Mouse (Mus musculus): ENCODE data around the gene Slc38a6. TPM values are rescaled to one million over a fixed set of nuclear protein-coding genes. Genes with fewer than 3 reads are reported as not detected.

Gene Slc38a6
- polyA plus RNA-seq, 1 experiment from 2014 or later = 8.0 TPM

GRCm38 (mm10) chr12:73269531-73269930 is 17.0 kb upstream of the Slc38a6 start:
- ATAC-seq (ENCODE audit: low FRiP score) (no peak), DNase-seq (ENCODE audit: low spot score, missing footprints) (no peak)
- 91% methylated on average over 3 of the region's 3 CpGs for WGBS
- H3K9me3 ChIP-seq (ENCODE audit: control insufficient read depth, low read length) = no peaks in the 10 kb centered on the region
- H3K4me2 ChIP-seq = no peak overlapping the region
- H3K27ac ChIP-seq (ENCODE audit: low read depth, low read length) = no peak overlapping the region
- no peaks in the 10 kb centered on the region for H3K27me3 ChIP-seq (ENCODE audit: control insufficient read depth, insufficient read depth, low read length)
- no peak overlapping the region for H3K9ac ChIP-seq (ENCODE audit: low read length)
- H3K4me1 ChIP-seq (ENCODE audit: control insufficient read depth, insufficient read depth, low read length) = no peaks in the 10 kb centered on the region
- no peak overlapping the region for H3K4me3 ChIP-seq (ENCODE audit: low read depth, low read length)
- H3K36me3 ChIP-seq (ENCODE audit: control insufficient read depth, insufficient read depth, low read length) = no peaks in the 10 kb centered on the region; the same call in 1 of the 2 replicates

- Histone ChIP-seq H3K9me3 (ENCODE audit: control insufficient read depth, low read length) (no peaks in the 10 kb centered on the region), H3K9ac (ENCODE audit: low read length) (no peak overlapping the region)
- WGBS = 92% methylated on average over 4 of the region's 4 CpGs
Observed at GRCm38 (mm10) chr12:73269933-73270332, 16.6 kb upstream of the Slc38a6 start.

GRCm38 (mm10) chr12:73274921-73275320 is 11.7 kb upstream of the Slc38a6 start:
- Histone ChIP-seq H3K9me3 (ENCODE audit: control insufficient read depth, low read length) (no peaks in the 10 kb centered on the region), H3K4me1 (ENCODE audit: control insufficient read depth, insufficient read depth, low read length) (no peaks in the 10 kb centered on the region), H3K4me3 (ENCODE audit: low read depth, low read length) (no peak overlapping the region), H3K36me3 (ENCODE audit: control insufficient read depth, insufficient read depth, low read length) (peaks cover 11% of the 10 kb centered on the region), H3K4me2 (no peak overlapping the region), H3K27ac (ENCODE audit: low read depth, low read length) (no peak overlapping the region), H3K27me3 (ENCODE audit: control insufficient read depth, insufficient read depth, low read length) (no peaks in the 10 kb centered on the region), H3K9ac (ENCODE audit: low read length) (no peak overlapping the region)
- 98% methylated on average over 3 of the region's 3 CpGs for WGBS
- DNase-seq (ENCODE audit: low spot score, missing footprints) = no peak
- ATAC-seq (ENCODE audit: low FRiP score) = no peak

More at GRCm38 (mm10) chr12:73269933-73270332, 16.6 kb upstream of the Slc38a6 start:
- H3K4me2 ChIP-seq = no peak overlapping the region
- no peak for DNase-seq (ENCODE audit: low spot score, missing footprints)
- no peaks in the 10 kb centered on the region for H3K27me3 ChIP-seq (ENCODE audit: control insufficient read depth, insufficient read depth, low read length)
- no peaks in the 10 kb centered on the region; the same call in 1 of the 2 replicates for H3K36me3 ChIP-seq (ENCODE audit: control insufficient read depth, insufficient read depth, low read length)
- H3K27ac ChIP-seq (ENCODE audit: low read depth, low read length) = no peak overlapping the region
- no peak for ATAC-seq (ENCODE audit: low FRiP score)
- H3K4me3 ChIP-seq (ENCODE audit: low read depth, low read length) = no peak overlapping the region
- no peaks in the 10 kb centered on the region for H3K4me1 ChIP-seq (ENCODE audit: control insufficient read depth, insufficient read depth, low read length)

GRCm38 (mm10) chr12:73287609-73288008 is 1.0 kb downstream of the Slc38a6 start:
- WGBS = 76% methylated on average over 8 of the region's 8 CpGs

GRCm38 (mm10) chr12:73288626-73289025 is 2.0 kb downstream of the Slc38a6 start:
- 95% methylated on average over 3 of the region's 3 CpGs for WGBS
- H3K9ac ChIP-seq (ENCODE audit: low read length) = no peak overlapping the region
- H3K36me3 ChIP-seq (ENCODE audit: control insufficient read depth, insufficient read depth, low read length) = no peaks in the 10 kb centered on the region

More at GRCm38 (mm10) chr12:73287609-73288008, 1.0 kb downstream of the Slc38a6 start:
- peak overlapping the region; percentile 72; the same call in 1 of the 2 replicates for H3K4me3 ChIP-seq (ENCODE audit: low read depth, low read length)
- H3K4me1 ChIP-seq (ENCODE audit: control insufficient read depth, insufficient read depth, low read length) = peaks cover 4% of the 10 kb centered on the region; the same call in 1 of the 2 replicates
- peak overlapping the region; percentile 72; the same call in 1 of the 2 replicates for H3K4me2 ChIP-seq
- DNase-seq (ENCODE audit: low spot score, missing footprints) = no peak
- H3K9ac ChIP-seq (ENCODE audit: low read length) = peak overlapping the region; percentile 85; the same call in 1 of the 2 replicates
- ATAC-seq (ENCODE audit: low FRiP score) = no peak
- no peak overlapping the region for H3K27ac ChIP-seq (ENCODE audit: low read depth, low read length)
- no peaks in the 10 kb centered on the region for H3K36me3 ChIP-seq (ENCODE audit: control insufficient read depth, insufficient read depth, low read length)
- no peaks in the 10 kb centered on the region for H3K27me3 ChIP-seq (ENCODE audit: control insufficient read depth, insufficient read depth, low read length)
- H3K9me3 ChIP-seq (ENCODE audit: control insufficient read depth, low read length) = no peaks in the 10 kb centered on the region

GRCm38 (mm10) chr12:73294884-73295283 is 8.3 kb downstream of the Slc38a6 start:
- Histone ChIP-seq H3K9ac (ENCODE audit: low read length) (no peak overlapping the region), H3K36me3 (ENCODE audit: control insufficient read depth, insufficient read depth, low read length) (no peaks in the 10 kb centered on the region)
- no peak for ATAC-seq (ENCODE audit: low FRiP score)

More at GRCm38 (mm10) chr12:73288626-73289025, 2.0 kb downstream of the Slc38a6 start:
- Histone ChIP-seq H3K4me1 (ENCODE audit: control insufficient read depth, insufficient read depth, low read length) (peaks cover 4% of the 10 kb centered on the region; the same call in 1 of the 2 replicates), H3K27ac (ENCODE audit: low read depth, low read length) (no peak overlapping the region), H3K9me3 (ENCODE audit: control insufficient read depth, low read length) (no peaks in the 10 kb centered on the region), H3K27me3 (ENCODE audit: control insufficient read depth, insufficient read depth, low read length) (no peaks in the 10 kb centered on the region), H3K4me3 (ENCODE audit: low read depth, low read length) (no peak overlapping the region), H3K4me2 (no peak overlapping the region)
- no peak for ATAC-seq (ENCODE audit: low FRiP score)
- no peak for DNase-seq (ENCODE audit: low spot score, missing footprints)

GRCm38 (mm10) chr12:73295505-73296140 is 9.0 kb downstream of the Slc38a6 start:
- no peak overlapping the region for H3K27ac ChIP-seq (ENCODE audit: low read depth, low read length)
- 62% methylated on average over 11 of the region's 11 CpGs for WGBS
- no peak for DNase-seq (ENCODE audit: low spot score, missing footprints)

More at GRCm38 (mm10) chr12:73294884-73295283, 8.3 kb downstream of the Slc38a6 start:
- H3K4me1 ChIP-seq (ENCODE audit: control insufficient read depth, insufficient read depth, low read length) = no peaks in the 10 kb centered on the region; the same call in 1 of the 2 replicates
- H3K4me2 ChIP-seq = no peak overlapping the region
- H3K27me3 ChIP-seq (ENCODE audit: control insufficient read depth, insufficient read depth, low read length) = no peaks in the 10 kb centered on the region
- DNase-seq (ENCODE audit: low spot score, missing footprints) = no peak
- H3K4me3 ChIP-seq (ENCODE audit: low read depth, low read length) = no peak overlapping the region
- no peak overlapping the region for H3K27ac ChIP-seq (ENCODE audit: low read depth, low read length)
- H3K9me3 ChIP-seq (ENCODE audit: control insufficient read depth, low read length) = no peaks in the 10 kb centered on the region

GRCm38 (mm10) chr12:73298621-73299020 is 12.0 kb downstream of the Slc38a6 start:
- Histone ChIP-seq H3K27ac (ENCODE audit: low read depth, low read length) (no peak overlapping the region), H3K4me3 (ENCODE audit: low read depth, low read length) (no peak overlapping the region), H3K36me3 (ENCODE audit: control insufficient read depth, insufficient read depth, low read length) (no peaks in the 10 kb centered on the region), H3K9me3 (ENCODE audit: control insufficient read depth, low read length) (no peaks in the 10 kb centered on the region), H3K27me3 (ENCODE audit: control insufficient read depth, insufficient read depth, low read length) (no peaks in the 10 kb centered on the region), H3K9ac (ENCODE audit: low read length) (no peak overlapping the region), H3K4me2 (no peak overlapping the region), H3K4me1 (ENCODE audit: control insufficient read depth, insufficient read depth, low read length) (no peaks in the 10 kb centered on the region; the same call in 1 of the 2 replicates)
- ATAC-seq (ENCODE audit: low FRiP score) = no peak
- WGBS = 92% methylated on average over 5 of the region's 5 CpGs
- DNase-seq (ENCODE audit: low spot score, missing footprints) = no peak

More at GRCm38 (mm10) chr12:73295505-73296140, 9.0 kb downstream of the Slc38a6 start:
- H3K4me1 ChIP-seq (ENCODE audit: control insufficient read depth, insufficient read depth, low read length) = no peaks in the 10 kb centered on the region; the same call in 1 of the 2 replicates
- H3K9ac ChIP-seq (ENCODE audit: low read length) = no peak overlapping the region
- ATAC-seq (ENCODE audit: low FRiP score) = no peak
- no peaks in the 10 kb centered on the region for H3K9me3 ChIP-seq (ENCODE audit: control insufficient read depth, low read length)
- H3K4me2 ChIP-seq = no peak overlapping the region
- H3K4me3 ChIP-seq (ENCODE audit: low read depth, low read length) = no peak overlapping the region
- H3K27me3 ChIP-seq (ENCODE audit: control insufficient read depth, insufficient read depth, low read length) = no peaks in the 10 kb centered on the region
- no peaks in the 10 kb centered on the region for H3K36me3 ChIP-seq (ENCODE audit: control insufficient read depth, insufficient read depth, low read length)

- no peaks in the 10 kb centered on the region for H3K9me3 ChIP-seq (ENCODE audit: control insufficient read depth, low read length)
- no peaks in the 10 kb centered on the region for H3K27me3 ChIP-seq (ENCODE audit: control insufficient read depth, insufficient read depth, low read length)
- 91% methylated on average over 2 of the region's 2 CpGs for WGBS
- H3K4me1 ChIP-seq (ENCODE audit: control insufficient read depth, insufficient read depth, low read length) = no peaks in the 10 kb centered on the region; the same call in 1 of the 2 replicates
- no peak overlapping the region for H3K27ac ChIP-seq (ENCODE audit: low read depth, low read length)
- no peaks in the 10 kb centered on the region for H3K36me3 ChIP-seq (ENCODE audit: control insufficient read depth, insufficient read depth, low read length)
- no peak overlapping the region for H3K9ac ChIP-seq (ENCODE audit: low read length)
- ATAC-seq (ENCODE audit: low FRiP score) = no peak
- no peak for DNase-seq (ENCODE audit: low spot score, missing footprints)
- H3K4me2 ChIP-seq = no peak overlapping the region
- no peak overlapping the region for H3K4me3 ChIP-seq (ENCODE audit: low read depth, low read length)
Observed at GRCm38 (mm10) chr12:73300531-73300930, 14.0 kb downstream of the Slc38a6 start.
